Mouse (Mus musculus) spleen, adult 2 months (tissue): ENCODE results near the gene Tac2.

ENCODE experiments used
- CTCF ChIP-seq: fragments of 200-500 bp; IDR thresholded peaks from 2 replicates; pipeline ENCODE4 v1.5.1; 2011; ENCODE audit warnings: mild to moderate bottlenecking, inconsistent platforms; ENCODE audit not compliant: insufficient read depth, insufficient read length, insufficient replicate concordance; ENCODE audit errors: extremely low read depth
- POLR2A ChIP-seq: fragments of 200-500 bp; IDR thresholded peaks from 2 replicates; pipeline ENCODE4 v1.6.1; 2011; ENCODE audit warnings: low read depth, low read length, inconsistent platforms

GRCm38 (mm10) chr10:127712736-127713135 lies 11.5 kb upstream of the Tac2 start:
- TF ChIP-seq CTCF (no peak), POLR2A (no peak)
